17 mouse cellular contexts compared by ENCODE assay signal in genomic region chr2:154909789-154910188, GRCm38 (mm10). TPM values are rescaled to one million over a fixed set of nuclear protein-coding genes. Genes with fewer than 3 reads are reported as not detected.
DNase-seq lines count a peak whose midpoint lies in the region; ATAC-seq and TF ChIP-seq lines count a peak whose summit lies in the region.
"Had no signal": no experiment of that assay in that cellular context is flagged by ENCODE, and none has a peak within 500 bp of the region (broad histone marks: within the 10 kb centered on the region; RNA-seq: fewer than 3 reads in every experiment).

No protein-coding gene starts in this region.

- H3K4me1 ChIP-seq in heart, adult 2 months (ENCODE audit: control insufficient read depth, insufficient read depth, low read length): no peaks in the 10 kb centered on the region
- H3K4me1 ChIP-seq in heart, embryonic 11.5 days (ENCODE audit: control insufficient read depth, insufficient read depth, low read length): no peaks in the 10 kb centered on the region
- H3K4me1 ChIP-seq in lung, postnatal 0 days (ENCODE audit: insufficient read depth, low read depth, low read length): no peaks in the 10 kb centered on the region
- no peaks in the 10 kb centered on the region for H3K4me1 ChIP-seq in liver, postnatal 0 days (ENCODE audit: insufficient read depth)
- H3K4me1 ChIP-seq: embryonic facial prominence, embryonic 15.5 days; hindbrain, embryonic 15.5 days; liver, embryonic 13.5 days; megakaryocyte, embryonic 14.5 days had no signal

- H3K36me3 ChIP-seq in heart, adult 2 months (ENCODE audit: control insufficient read depth, insufficient read depth, low read length): no peaks in the 10 kb centered on the region
- no peaks in the 10 kb centered on the region for H3K36me3 ChIP-seq in heart, embryonic 11.5 days (ENCODE audit: control insufficient read depth, insufficient read depth, low read length)
- no peaks in the 10 kb centered on the region for H3K36me3 ChIP-seq in lung, postnatal 0 days (ENCODE audit: insufficient read depth, low read length)
- no peaks in the 10 kb centered on the region for H3K36me3 ChIP-seq in liver, postnatal 0 days (replicated peaks; ENCODE audit: insufficient read depth, low read length)
- H3K36me3 ChIP-seq: embryonic facial prominence, embryonic 15.5 days; hindbrain, embryonic 15.5 days; liver, embryonic 13.5 days had no signal

- no peak for ATAC-seq in heart, embryonic 11.5 days (replicated peaks; ENCODE audit: insufficient number of reproducible peaks, low FRiP score, low TSS enrichment)
- no peak for ATAC-seq in lung, postnatal 0 days
- ATAC-seq in liver, postnatal 0 days: no peak
- ATAC-seq: forebrain, embryonic 14.5 days had no signal

- no peaks in the 10 kb centered on the region for H3K9me3 ChIP-seq in heart, embryonic 11.5 days (replicated peaks; ENCODE audit: control insufficient read depth, low read length)
- H3K9me3 ChIP-seq in lung, postnatal 0 days (ENCODE audit: low read length): no peaks in the 10 kb centered on the region
- no peaks in the 10 kb centered on the region for H3K9me3 ChIP-seq in liver, postnatal 0 days (ENCODE audit: low read length)
- H3K9me3 ChIP-seq: embryonic facial prominence, embryonic 15.5 days; hindbrain, embryonic 15.5 days; liver, embryonic 13.5 days; megakaryocyte, embryonic 14.5 days had no signal

- no peaks in the 10 kb centered on the region for H3K79me2 ChIP-seq in heart, adult 2 months (replicated peaks; ENCODE audit: control insufficient read depth, insufficient read depth, low read length)

- peak; percentile 27 for TF ChIP-seq CTCF in heart, adult 2 months (IDR thresholded peaks at IDR 0.05)
- TF ChIP-seq CTCF in lung, postnatal 0 days (IDR thresholded peaks at IDR 0.05): peak; percentile 32; the same call in 1 of the 2 replicates
- peak; percentile 47 for TF ChIP-seq CTCF in liver, postnatal 0 days (IDR thresholded peaks at IDR 0.05; ENCODE audit: low read depth)

- H3K4me3 ChIP-seq in heart, adult 2 months: no peak overlapping the region
- H3K4me3 ChIP-seq in heart, embryonic 11.5 days (ENCODE audit: low read depth, low read length): no peak overlapping the region
- no peak overlapping the region for H3K4me3 ChIP-seq in lung, postnatal 0 days (ENCODE audit: low read depth, low read length)
- H3K4me3 ChIP-seq in liver, postnatal 0 days (ENCODE audit: low read depth, low read length): no peak overlapping the region
- H3K4me3 ChIP-seq: embryonic facial prominence, embryonic 15.5 days; hindbrain, embryonic 15.5 days; left cerebral cortex, adult 2 months; liver, embryonic 13.5 days; megakaryocyte, embryonic 14.5 days had no signal

- no peaks in the 10 kb centered on the region for H3K27me3 ChIP-seq in heart, adult 2 months (ENCODE audit: control insufficient read depth, insufficient read depth, low read length)
- peaks cover 2% of the 10 kb centered on the region; the same call in 1 of the 2 replicates for H3K27me3 ChIP-seq in heart, embryonic 11.5 days (ENCODE audit: control insufficient read depth, insufficient read depth, low read length)
- H3K27me3 ChIP-seq in lung, postnatal 0 days (replicated peaks; ENCODE audit: insufficient read depth, low read length): no peaks in the 10 kb centered on the region
- H3K27me3 ChIP-seq in liver, postnatal 0 days (ENCODE audit: insufficient read depth, low read length): no peaks in the 10 kb centered on the region
- H3K27me3 ChIP-seq: embryonic facial prominence, embryonic 15.5 days; hindbrain, embryonic 15.5 days had no signal

- WGBS in heart, adult 2 months: 74% methylated on average over 6 of the region's 6 CpGs
- WGBS in heart, embryonic 11.5 days (ENCODE audit: insufficient replicate concordance): 72% methylated on average over 6 of the region's 6 CpGs
- WGBS in lung, postnatal 0 days: 77% methylated on average over 6 of the region's 6 CpGs
- WGBS in liver, postnatal 0 days (ENCODE audit: insufficient replicate concordance): 78% methylated on average over 6 of the region's 6 CpGs

- DNase-seq in heart, adult 2 months: no peak
- no peak for DNase-seq in lung, postnatal 0 days (ENCODE audit: low spot score)
- DNase-seq in lung, postnatal 4 days: no peak
- peak; percentile 16 for DNase-seq in CD4-positive helper T cell, adult 2 months (ENCODE audit: low read depth, low spot score)
- peak; percentile 30 for DNase-seq in liver, postnatal 0 days
- no peak for DNase-seq in gastrocnemius, adult 8-10 months (ENCODE audit: low spot score in 2 of 2)
- no peak for DNase-seq in gastrocnemius, postnatal 4 days (ENCODE audit: low spot score in 2 of 2)
- DNase-seq: adrenal gland, postnatal 14 days; gastrocnemius, postnatal 14 days; liver, embryonic 13.5 days; right cerebral cortex, postnatal 25 days had no signal

- H3K4me2 ChIP-seq in heart, embryonic 11.5 days: no peak overlapping the region
- H3K4me2 ChIP-seq in lung, postnatal 0 days (replicated peaks; ENCODE audit: low read depth, low read length): no peak overlapping the region
- no peak overlapping the region for H3K4me2 ChIP-seq in liver, postnatal 0 days (ENCODE audit: low read depth, low read length)
- H3K4me2 ChIP-seq: embryonic facial prominence, embryonic 15.5 days; hindbrain, embryonic 15.5 days; liver, embryonic 13.5 days had no signal

- intact Hi-C loops in heart, adult 2 months (cut with DNase I): loop anchor here (5.0 kb wide), 1 partner anchor 33 kb away; no protein-coding TSS in a partner anchor

- TF ChIP-seq POLR2A in heart, adult 2 months (IDR thresholded peaks at IDR 0.05; ENCODE audit: insufficient read depth, low read depth, low read length): no peak

- no peak overlapping the region for H3K27ac ChIP-seq in heart, adult 2 months
- H3K27ac ChIP-seq in heart, embryonic 11.5 days (ENCODE audit: low read depth, low read length): no peak overlapping the region
- H3K27ac ChIP-seq in lung, postnatal 0 days (ENCODE audit: low read length): no peak overlapping the region
- no peak overlapping the region for H3K27ac ChIP-seq in liver, postnatal 0 days (ENCODE audit: low read depth)
- H3K27ac ChIP-seq: embryonic facial prominence, embryonic 15.5 days; hindbrain, embryonic 15.5 days; left cerebral cortex, adult 2 months; liver, embryonic 13.5 days had no signal

- no peak overlapping the region for H3K9ac ChIP-seq in heart, adult 2 months (ENCODE audit: low read depth, low read length)
- H3K9ac ChIP-seq in heart, embryonic 11.5 days (ENCODE audit: low read depth, low read length): no peak overlapping the region
- no peak overlapping the region for H3K9ac ChIP-seq in lung, postnatal 0 days (replicated peaks; ENCODE audit: low read depth)
- no peak overlapping the region for H3K9ac ChIP-seq in liver, postnatal 0 days (replicated peaks)
- H3K9ac ChIP-seq: embryonic facial prominence, embryonic 15.5 days; hindbrain, embryonic 15.5 days; liver, embryonic 13.5 days had no signal

- no peak for TF ChIP-seq EP300 in heart, adult 2 months (IDR thresholded peaks at IDR 0.05; ENCODE audit: insufficient read depth, low read depth, low read length)
- no peak for TF ChIP-seq EP300 in lung, postnatal 0 days (IDR thresholded peaks at IDR 0.05)
- TF ChIP-seq EP300 in liver, postnatal 0 days (IDR thresholded peaks at IDR 0.05; ENCODE audit: low read depth): no peak

RNA-seq across cellular contexts. Expression of gene Eif2s2, which starts 17.1 kb away (rescaled TPM):
- 10 to 100 TPM; 49.0 to 56.6 TPM for total RNA-seq in heart, adult 2 months (2021)
- polyA plus RNA-seq in heart, adult 2 months (2012; rRNA removed): 12.0 and 22.1 TPM in 2 replicates
- 103 and 109 TPM in 2 replicates for polyA plus RNA-seq in heart, embryonic 11.5 days (2014; fragmentation: Nextera tagmentation; extraction: Ambion mirVana)
- 59.4 and 59.8 TPM in 2 replicates for polyA plus RNA-seq in lung, postnatal 0 days (2015; fragmentation: Nextera tagmentation; extraction: Ambion mirVana)
- 57.9 and 60.8 TPM in 2 replicates for polyA plus RNA-seq in liver, postnatal 0 days (2015; fragmentation: Nextera tagmentation; extraction: Ambion mirVana)
- total RNA-seq in gastrocnemius, adult 8-10 months (2022): 100 to 1,000 TPM; 117 to 137 (median 121) TPM
- 100 to 1,000 TPM in 1 of 2 experiments, 10 to 100 TPM in 1; 93.3 to 108 TPM for total RNA-seq in gastrocnemius, postnatal 4 days (2021)

Comparison
In these comparisons a context has a peak if more than half of its experiments do, and no peak if none do; other contexts are left out.
1. DNase-seq: peak in CD4-positive helper T cell, adult 2 months (single experiment) and liver, postnatal 0 days (single experiment); none in heart, adult 2 months (0 of 2), lung, postnatal 0 days (single experiment), lung, postnatal 4 days (0 of 2), gastrocnemius, adult 8-10 months (0 of 2) and gastrocnemius, postnatal 4 days (0 of 2).
2. Peak in every context shown above with its lines, with median percentiles within 50 percentile points of each other: CTCF ChIP-seq.